Mouse (Mus musculus) c-Kit-negative CD71-positive TER-119-positive erythroid progenitor cells, embryonic 14.5 days (primary cell): ENCODE data around the gene Gm49403.
A peak's percentile ranks its signal among the peaks of the same experiment; 100 is the strongest.

ENCODE experiments used
- DNase-seq: peaks from one replicate; pipeline ENCODE4 v3.0.0-alpha.2; 2013; ENCODE audit warnings: low read depth, low spot score

Gm49403 gene

GRCm38 (mm10) chr19:8911810-8912209, 28.1 kb downstream of the Gm49403 start:
- no peak for DNase-seq

- no peak for DNase-seq
These were observed 30.5 kb downstream of the Gm49403 start for GRCm38 (mm10) chr19:8914212-8914611.

- no peak for DNase-seq
These were observed 35.3 kb downstream of the Gm49403 start for GRCm38 (mm10) chr19:8919000-8919399.

- no peak for DNase-seq
These were observed 35.9 kb downstream of the Gm49403 start for GRCm38 (mm10) chr19:8919684-8920072.

GRCm38 (mm10) chr19:8920073-8920736, 36.5 kb downstream of the Gm49403 start, which contains the start of gene B3gat3:
Gene B3gat3 (plus strand): TSS chr19:8920374.
- DNase-seq: peak; percentile 86

- peak; percentile 73 for DNase-seq
These were observed 37.1 kb downstream of the Gm49403 start for GRCm38 (mm10) chr19:8920836-8921291.

GRCm38 (mm10) chr19:8921741-8922140, 38.0 kb downstream of the Gm49403 start:
- DNase-seq: no peak

GRCm38 (mm10) chr19:8926766-8927165, 43.0 kb downstream of the Gm49403 start:
- DNase-seq: no peak

GRCm38 (mm10) chr19:8927891-8928525, 44.3 kb downstream of the Gm49403 start:
- no peak for DNase-seq

GRCm38 (mm10) chr19:8928689-8929223, 45.0 kb downstream of the Gm49403 start:
- DNase-seq: no peak

- DNase-seq: peak; percentile 71
These were observed 45.7 kb downstream of the Gm49403 start, which contains the start of the genes Rom1 and Eml3 for GRCm38 (mm10) chr19:8929224-8930088. Gene Rom1 (minus strand): TSS chr19:8929356. Gene Eml3 (plus strand): TSS chr19:8929552.

GRCm38 (mm10) chr19:8930117-8930516, 46.4 kb downstream of the Gm49403 start:
- no peak for DNase-seq

- no peak for DNase-seq
These were observed 47.0 kb downstream of the Gm49403 start for GRCm38 (mm10) chr19:8930771-8931170.

GRCm38 (mm10) chr19:8936736-8937135, 53.0 kb downstream of the Gm49403 start:
- no peak for DNase-seq
